Mouse (Mus musculus): ENCODE data around the gene Pilrb1.

DNA sequence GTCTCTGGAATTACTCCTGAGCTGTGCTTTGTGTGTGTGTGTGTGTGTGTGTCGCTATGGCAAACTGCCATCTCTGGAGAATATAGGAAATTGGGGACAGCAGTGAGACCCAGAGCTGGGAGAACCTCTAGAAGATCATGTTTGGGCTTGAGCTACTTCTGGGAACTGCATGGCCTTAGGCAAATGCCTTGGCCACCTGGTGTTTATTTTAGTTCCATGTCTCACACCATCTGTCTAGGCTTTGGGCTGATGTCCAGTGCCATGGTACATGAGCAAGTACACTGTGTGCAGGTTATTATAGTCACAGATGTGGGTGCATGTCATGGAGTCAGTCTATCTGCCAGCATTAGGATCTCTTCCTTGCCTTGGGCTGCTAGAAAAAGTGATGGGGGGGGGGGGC lies 35.3 kb downstream of the Pilrb1 start:
- no peak for TF ChIP-seq CTCF (IDR thresholded peaks at IDR 0.05; ENCODE audit: low read depth, low read length)
- no peak for TF ChIP-seq TAL1 (conservative IDR thresholded peaks at IDR 0.05; ENCODE audit: low read depth, low read length)
- no peak for TF ChIP-seq GATA1 (IDR thresholded peaks at IDR 0.05; ENCODE audit: borderline replicate concordance, low read length)
